Mouse (Mus musculus): ENCODE results near the gene Nkd1. TPM values are rescaled to one million over a fixed set of nuclear protein-coding genes. Genes with fewer than 3 reads are reported as not detected.

Gene Nkd1
- polyA plus RNA-seq, 1 experiment, result 68.5 TPM

DNA sequence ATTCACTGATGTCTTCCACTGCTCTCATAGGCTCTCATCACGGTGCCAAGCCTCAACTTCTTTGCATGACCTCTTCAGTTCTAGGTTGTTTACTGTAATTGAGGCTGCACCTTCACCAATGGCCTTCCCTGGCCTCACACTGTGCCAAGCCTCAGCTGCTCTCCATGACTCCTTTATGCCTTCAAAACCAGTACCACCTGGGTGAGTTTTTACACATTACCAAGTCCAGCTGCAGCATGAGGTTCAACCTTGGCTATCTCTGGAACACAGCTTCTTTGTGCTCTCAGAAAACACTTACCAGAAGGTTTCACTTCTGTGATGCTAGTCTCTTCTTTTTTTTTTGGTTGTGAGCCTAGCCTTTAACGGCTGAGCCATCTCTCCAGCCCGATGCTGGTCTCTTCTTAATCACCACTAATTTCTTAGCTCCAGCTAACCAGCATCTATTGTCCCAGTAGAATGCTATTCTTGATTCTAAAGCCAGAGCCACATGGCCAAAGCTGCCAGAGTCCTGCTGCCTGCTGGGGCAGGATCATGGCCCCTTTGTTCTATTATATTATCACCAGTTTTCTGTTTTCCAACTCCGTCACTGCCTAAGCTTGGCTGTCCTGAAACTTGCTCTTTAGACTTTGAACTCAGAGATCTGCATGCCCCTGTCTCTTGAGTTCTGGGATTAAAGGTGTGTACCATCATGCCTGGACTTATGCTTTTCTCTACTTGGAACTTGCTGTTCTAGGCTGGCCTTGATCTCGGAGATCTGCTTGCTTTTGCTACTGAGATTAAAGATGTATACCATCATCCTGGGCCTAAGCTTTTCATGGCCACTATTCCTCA lies 121.8 kb downstream of the Nkd1 start:
- TF ChIP-seq CTCF (IDR thresholded peaks at IDR 0.05; ENCODE audit: borderline replicate concordance, extremely low read depth, insufficient read depth, insufficient read length) (no peak), POLR2A (IDR thresholded peaks at IDR 0.05; ENCODE audit: borderline replicate concordance, extremely low read depth, insufficient read depth, insufficient read length, poor library complexity, severe bottlenecking) (no peak)

More for the DNA sequence above, 121.8 kb downstream of the Nkd1 start:
- no peak for DNase-seq (ENCODE audit: low read depth)

Other genes with a start within 250 kb of the Nkd1 start
- gene Adcy7, start 249.0 kb upstream of the Nkd1 start, polyA plus RNA-seq (2012; rRNA removed), result 2.2 and 3.7 TPM in 2 replicates
- 65.6 and 69.2 TPM in 2 replicates for gene Brd7, start 159.2 kb upstream of the Nkd1 start, polyA plus RNA-seq (2012; rRNA removed)
- gene Snx20, start 114.8 kb downstream of the Nkd1 start, polyA plus RNA-seq (2012; rRNA removed), result 0.78 and 0.92 TPM in 2 replicates
- gene Nod2, start 126.0 kb downstream of the Nkd1 start, polyA plus RNA-seq (2012; rRNA removed), result 0.16 and 0.34 TPM in 2 replicates
- gene Cyld, start 175.7 kb downstream of the Nkd1 start, polyA plus RNA-seq (2012; rRNA removed), result 9.5 and 12.7 TPM in 2 replicates

Data from brain, embryonic 14.5 days (tissue).